1 mouse cellular context compared by ENCODE assay signal in genomic region chr7:141021489-141022449, GRCm38 (mm10).
TF ChIP-seq lines count a peak whose summit lies in the region.

No protein-coding gene starts in this region.

TF ChIP-seq in CH12.LX, 34 proteins besides CTCF, POLR2A, EP300 and RAD21 (continued from another document):
- TF ChIP-seq JUND (conservative IDR thresholded peaks at IDR 0.05; ENCODE audit: low read depth, low read length) (peak; percentile 50; the same call in 1 of the 2 replicates), CHD2 (IDR thresholded peaks at IDR 0.05; ENCODE audit: low read length) (peak; percentile 58; the same call in 1 of the 2 replicates), IRF4 (IDR thresholded peaks at IDR 0.05; ENCODE audit: low read depth, low read length) (0 out of 2 replicates have a peak, but pooled peaks have one; percentile 58), NRF1 (IDR thresholded peaks at IDR 0.05; ENCODE audit: low read depth, low read length) (no peak), UBTF (IDR thresholded peaks at IDR 0.05; ENCODE audit: low read depth, low read length) (no peak), JUN (IDR thresholded peaks at IDR 0.05; ENCODE audit: insufficient read depth, low read depth, low read length) (no peak; the same call in 1 of the 2 replicates), BHLHE40 (IDR thresholded peaks at IDR 0.05; ENCODE audit: low read depth, low read length) (0 out of 2 replicates have a peak, but pooled peaks have one; percentile 26)
